Mouse (Mus musculus) midbrain, embryonic 13.5 days (tissue): ENCODE measurements around the gene Rragc. TPM values are rescaled to one million over a fixed set of nuclear protein-coding genes. Genes with fewer than 3 reads are reported as not detected.

Experiments used
- ATAC-seq: fragments of 200-750 bp; cut with Nextera tagmentation; 2 replicates; pipeline ENCODE4 v1.8.0; 2017; ENCODE audit warnings: mild to moderate bottlenecking, moderate TSS enrichment, moderate library complexity
- H3K27ac ChIP-seq: fragments of 300-500 bp; sonication (generic); 2 replicates; pipeline ENCODE4 v1.5.1; 2015; ENCODE audit warnings: inconsistent platforms, mild to moderate bottlenecking, moderate library complexity
- H3K27me3 ChIP-seq: fragments of 300-500 bp; sonication (generic); 2 replicates; pipeline ENCODE4 v1.6.1; 2015; ENCODE audit warnings: mild to moderate bottlenecking, inconsistent platforms
- H3K36me3 ChIP-seq: fragments of 300-500 bp; sonication (generic); 2 replicates; pipeline ENCODE4 v1.6.1; 2015; ENCODE audit warnings: mild to moderate bottlenecking, inconsistent platforms
- H3K4me1 ChIP-seq: fragments of 300-500 bp; sonication (generic); replicated peaks from 2 replicates; pipeline ENCODE4 v1.6.1; 2015; ENCODE audit warnings: inconsistent platforms
- H3K4me2 ChIP-seq: fragments of 300-500 bp; sonication (generic); replicated peaks from 2 replicates; pipeline ENCODE4 v1.6.1; 2015; ENCODE audit warnings: moderate library complexity, mild to moderate bottlenecking, inconsistent platforms
- H3K4me3 ChIP-seq: fragments of 300-500 bp; sonication (generic); replicated peaks from 2 replicates; pipeline ENCODE4 v1.5.1; 2015; ENCODE audit warnings: mild to moderate bottlenecking, inconsistent platforms
- H3K9ac ChIP-seq: fragments of 300-500 bp; sonication (generic); replicated peaks from 2 replicates; pipeline ENCODE4 v1.6.1; 2015; ENCODE audit warnings: mild to moderate bottlenecking, inconsistent platforms
- H3K9me3 ChIP-seq: fragments of 300-500 bp; sonication (generic); 2 replicates; pipeline ENCODE4 v1.6.1; 2016; ENCODE audit warnings: mild to moderate bottlenecking, inconsistent platforms
- WGBS: fragments of 180-500 bp; shearing (Covaris S2); methylation state at CpG from one replicate; pipeline ENCODE4 v1.1.7; 2015; 5-methylcytosine and 5-hydroxymethylcytosine counted together
- polyA plus RNA-seq: library from polyadenylated mRNA; unstranded; fragments of >200 nt; fragmentation: Nextera tagmentation; extraction: Ambion mirVana; gene quantifications from 2 replicates; pipeline ENCODE4 v1.2.1, GENCODE M21; 2015

Gene Rragc
- polyA plus RNA-seq, 1 experiment from 2014 or later: 45.5 TPM

- Histone ChIP-seq H3K4me1 (peaks cover 17% of the 10 kb centered on the region), H3K4me2 (peak overlapping the region; percentile 43), H3K4me3 (peak overlapping the region; percentile 19), H3K27me3 (peaks cover 26% of the 10 kb centered on the region), H3K9ac (no peak overlapping the region), H3K27ac (no peak overlapping the region), H3K36me3 (no peaks in the 10 kb centered on the region), H3K9me3 (no peaks in the 10 kb centered on the region)
- WGBS: 8% methylated on average over 31 of the region's 31 CpGs
- ATAC-seq: peak; percentile 93
Observed at GRCm38 (mm10) chr4:123956703-123957491, 39.7 kb downstream of the Rragc start.

- Histone ChIP-seq H3K4me2 (0 out of 2 replicates have a peak overlapping the region, but pooled peaks have one; percentile 43), H3K27ac (no peak overlapping the region), H3K36me3 (no peaks in the 10 kb centered on the region), H3K4me1 (peaks cover 12% of the 10 kb centered on the region), H3K27me3 (peaks cover 26% of the 10 kb centered on the region), H3K4me3 (no peak overlapping the region), H3K9ac (no peak overlapping the region), H3K9me3 (no peaks in the 10 kb centered on the region)
- ATAC-seq: peak; percentile 69; the same call in 1 of the 2 replicates
- 55% methylated on average over 4 of the region's 4 CpGs for WGBS
Observed at GRCm38 (mm10) chr4:123957492-123957808, 40.2 kb downstream of the Rragc start.

- ATAC-seq: no peak
- 73% methylated on average over 4 of the region's 4 CpGs for WGBS
- no peak overlapping the region for H3K4me2 ChIP-seq
Observed at GRCm38 (mm10) chr4:123957891-123958290, 40.6 kb downstream of the Rragc start.

GRCm38 (mm10) chr4:123960955-123961354 is 43.7 kb downstream of the Rragc start:
- WGBS: 81% methylated on average over 4 of the region's 4 CpGs
- H3K27ac ChIP-seq: no peak overlapping the region
- H3K4me3 ChIP-seq: no peak overlapping the region
- peaks cover 23% of the 10 kb centered on the region for H3K27me3 ChIP-seq
- H3K4me2 ChIP-seq: no peak overlapping the region
- H3K9me3 ChIP-seq: no peaks in the 10 kb centered on the region
- peaks cover 12% of the 10 kb centered on the region for H3K4me1 ChIP-seq
- no peak for ATAC-seq
- H3K36me3 ChIP-seq: no peaks in the 10 kb centered on the region
- H3K9ac ChIP-seq: no peak overlapping the region

More at GRCm38 (mm10) chr4:123957891-123958290, 40.6 kb downstream of the Rragc start:
- Histone ChIP-seq H3K4me3 (no peak overlapping the region), H3K9ac (no peak overlapping the region), H3K36me3 (no peaks in the 10 kb centered on the region), H3K27ac (no peak overlapping the region), H3K27me3 (peaks cover 26% of the 10 kb centered on the region), H3K9me3 (no peaks in the 10 kb centered on the region), H3K4me1 (peaks cover 12% of the 10 kb centered on the region)

- H3K9ac ChIP-seq: no peak overlapping the region
- H3K4me1 ChIP-seq: no peaks in the 10 kb centered on the region; the same call in 1 of the 2 replicates
- H3K27me3 ChIP-seq: peaks cover 18% of the 10 kb centered on the region
- no peaks in the 10 kb centered on the region for H3K9me3 ChIP-seq
- no peak for ATAC-seq
- H3K4me3 ChIP-seq: no peak overlapping the region
- no peaks in the 10 kb centered on the region for H3K36me3 ChIP-seq
- no peak overlapping the region for H3K27ac ChIP-seq
- WGBS: 58% methylated on average over 9 of the region's 9 CpGs
- H3K4me2 ChIP-seq: no peak overlapping the region
Observed at GRCm38 (mm10) chr4:123962721-123963120, 45.5 kb downstream of the Rragc start.

GRCm38 (mm10) chr4:123968663-123969321 is 51.5 kb downstream of the Rragc start:
- Histone ChIP-seq H3K27me3 (0 out of 2 replicates have a peak, but pooled peaks cover 3% of the 10 kb centered on the region), H3K36me3 (no peaks in the 10 kb centered on the region), H3K4me1 (peaks cover 13% of the 10 kb centered on the region), H3K9ac (no peak overlapping the region), H3K9me3 (no peaks in the 10 kb centered on the region), H3K27ac (no peak overlapping the region), H3K4me3 (no peak overlapping the region), H3K4me2 (no peak overlapping the region)
- no peak for ATAC-seq
- 83% methylated on average over 8 of the region's 8 CpGs for WGBS

- H3K27ac ChIP-seq: no peak overlapping the region
- H3K4me2 ChIP-seq: no peak overlapping the region
- 67% methylated on average over 7 of the region's 7 CpGs for WGBS
- peaks cover 13% of the 10 kb centered on the region for H3K4me1 ChIP-seq
- H3K9me3 ChIP-seq: no peaks in the 10 kb centered on the region
- no peak for ATAC-seq
- 0 out of 2 replicates have a peak, but pooled peaks cover 3% of the 10 kb centered on the region for H3K27me3 ChIP-seq
- H3K4me3 ChIP-seq: no peak overlapping the region
- H3K9ac ChIP-seq: no peak overlapping the region
- no peaks in the 10 kb centered on the region for H3K36me3 ChIP-seq
Observed at GRCm38 (mm10) chr4:123969458-123969857, 52.2 kb downstream of the Rragc start.

GRCm38 (mm10) chr4:123971059-123971458 is 53.8 kb downstream of the Rragc start:
- 0 out of 2 replicates have a peak, but pooled peaks cover 3% of the 10 kb centered on the region for H3K27me3 ChIP-seq
- H3K9ac ChIP-seq: no peak overlapping the region
- no peak overlapping the region for H3K4me3 ChIP-seq
- H3K9me3 ChIP-seq: no peaks in the 10 kb centered on the region
- WGBS: 83% methylated on average over 4 of the region's 4 CpGs
- no peak for ATAC-seq
- no peak overlapping the region for H3K4me2 ChIP-seq
- H3K36me3 ChIP-seq: no peaks in the 10 kb centered on the region
- peaks cover 13% of the 10 kb centered on the region for H3K4me1 ChIP-seq
- no peak overlapping the region for H3K27ac ChIP-seq

GRCm38 (mm10) chr4:123972423-123973049 is 55.3 kb downstream of the Rragc start:
- H3K9me3 ChIP-seq: no peaks in the 10 kb centered on the region
- H3K4me2 ChIP-seq: peak overlapping the region; percentile 63
- peak overlapping the region; percentile 61 for H3K9ac ChIP-seq
- peak overlapping the region; percentile 33 for H3K4me3 ChIP-seq
- ATAC-seq: peak; percentile 81
- peaks cover 13% of the 10 kb centered on the region for H3K4me1 ChIP-seq
- no peak overlapping the region for H3K27ac ChIP-seq
- 5% methylated on average over 29 of the region's 29 CpGs for WGBS
- no peaks in the 10 kb centered on the region for H3K27me3 ChIP-seq
- H3K36me3 ChIP-seq: no peaks in the 10 kb centered on the region

- Histone ChIP-seq H3K4me1 (peaks cover 10% of the 10 kb centered on the region; the same call in 1 of the 2 replicates), H3K36me3 (no peaks in the 10 kb centered on the region), H3K4me2 (no peak overlapping the region), H3K9me3 (no peaks in the 10 kb centered on the region), H3K9ac (no peak overlapping the region), H3K4me3 (no peak overlapping the region), H3K27ac (no peak overlapping the region), H3K27me3 (no peaks in the 10 kb centered on the region)
- 27% methylated on average over 5 of the region's 5 CpGs for WGBS
- ATAC-seq: no peak
Observed at GRCm38 (mm10) chr4:123982105-123982504, 64.9 kb downstream of the Rragc start.
